Mouse (Mus musculus) midbrain, embryonic 14.5 days (tissue): Measurements from ENCODE around the gene Gm27029. TPM values are rescaled to one million over a fixed set of nuclear protein-coding genes. Genes with fewer than 3 reads are reported as not detected.
"Not testable (repeated sequence)": the region's sequence is repeated elsewhere in the genome, so short reads cannot be mapped to it uniquely, and the experiment has no call there.

Experiments used
- ATAC-seq: fragments of 200-750 bp; cut with Nextera tagmentation; 2 replicates; pipeline ENCODE4 v1.8.0; 2017; ENCODE audit warnings: moderate number of reproducible peaks, moderate library complexity; ENCODE audit not compliant: low FRiP score, low TSS enrichment
- DNase-seq: peaks from one replicate; pipeline ENCODE4 v3.0.0-alpha.2; 2015
- H3K27ac ChIP-seq: fragments of 300-500 bp; sonication (generic); replicated peaks from 2 replicates; pipeline ENCODE4 v1.5.1; 2014; ENCODE audit warnings: mild to moderate bottlenecking, low read depth, low read length, moderate library complexity
- H3K27me3 ChIP-seq: fragments of 300-500 bp; sonication (generic); 2 replicates; pipeline ENCODE4 v1.6.1; 2014; ENCODE audit warnings: low read length, control low read depth, mixed read lengths; ENCODE audit not compliant: control insufficient read depth, insufficient read depth
- H3K36me3 ChIP-seq: fragments of 300-500 bp; sonication (generic); 2 replicates; pipeline ENCODE4 v1.6.1; 2014; ENCODE audit warnings: low read length, control low read depth; ENCODE audit not compliant: control insufficient read depth, insufficient read depth
- H3K4me1 ChIP-seq: fragments of 300-500 bp; sonication (generic); 2 replicates; pipeline ENCODE4 v1.6.1; 2014; ENCODE audit warnings: mild to moderate bottlenecking, antibody characterized with exemption, low read length, control low read depth; ENCODE audit not compliant: control insufficient read depth, insufficient read depth
- H3K4me2 ChIP-seq: fragments of 300-500 bp; sonication (generic); 2 replicates; pipeline ENCODE4 v1.6.1; 2014; ENCODE audit warnings: mild to moderate bottlenecking, low read length, moderate library complexity
- H3K4me3 ChIP-seq: fragments of 300-500 bp; sonication (generic); replicated peaks from 2 replicates; pipeline ENCODE4 v1.5.1; 2014; ENCODE audit warnings: low read depth, low read length
- H3K9ac ChIP-seq: fragments of 300-500 bp; sonication (generic); replicated peaks from 2 replicates; pipeline ENCODE4 v1.6.1; 2014; ENCODE audit warnings: mild to moderate bottlenecking, low read length, moderate library complexity
- H3K9me3 ChIP-seq: fragments of 300-500 bp; sonication (generic); 2 replicates; pipeline ENCODE4 v1.6.1; 2016; ENCODE audit warnings: low read length, control low read depth, mixed read lengths; ENCODE audit not compliant: control insufficient read depth
- WGBS: fragments of 180-500 bp; shearing (Covaris S2); extraction: QIAGEN DNeasy Blood & Tissue Kit; methylation state at CpG from one replicate; pipeline ENCODE4 v1.1.7; 2014; 5-methylcytosine and 5-hydroxymethylcytosine counted together
- polyA plus RNA-seq: library from polyadenylated mRNA; unstranded; fragments of >200 nt; fragmentation: Nextera tagmentation; extraction: Ambion mirVana; gene quantifications from 2 replicates; pipeline ENCODE4 v1.2.1, GENCODE M21; 2014

The Gm27029 gene
- polyA plus RNA-seq, 1 experiment from 2014 or later: 7.6 TPM

GRCm38 (mm10) chr11:101467477-101468262 is 43.1 kb upstream of the Gm27029 start:
- Histone ChIP-seq H3K4me1 (peaks cover 37% of the 10 kb centered on the region), H3K9me3 (no peaks in the 10 kb centered on the region)
- WGBS: under 1% methylated on average over 54 of the region's 54 CpGs

GRCm38 (mm10) chr11:101466552-101466950 is 42.0 kb upstream of the Gm27029 start:
- not testable (repeated sequence) for H3K9ac ChIP-seq

More at GRCm38 (mm10) chr11:101467477-101468262, 43.1 kb upstream of the Gm27029 start:
- DNase-seq: peak; percentile 91
- no peaks in the 10 kb centered on the region for H3K27me3 ChIP-seq
- peak overlapping the region; percentile 79 for H3K9ac ChIP-seq
- peak overlapping the region; percentile 77 for H3K4me2 ChIP-seq
- peak overlapping the region; percentile 81 for H3K4me3 ChIP-seq
- H3K27ac ChIP-seq: peak overlapping the region; percentile 85
- H3K36me3 ChIP-seq: peaks cover 13% of the 10 kb centered on the region
- ATAC-seq: peak; percentile 77

GRCm38 (mm10) chr11:101465869-101466551 is 41.4 kb upstream of the Gm27029 start, which contains the start of gene Vat1:
Vat1 (minus strand) TSS chr11:101466230.
- H3K4me3 ChIP-seq: peak within 1 kb of the TSS; percentile 98
- no peaks in the 10 kb centered on the region for H3K27me3 ChIP-seq
- peak within 1 kb of the TSS; percentile 90 for H3K9ac ChIP-seq
- peak within 1 kb of the TSS; percentile 77 for H3K4me2 ChIP-seq
- WGBS: 1% methylated on average over 60 of the region's 60 CpGs
- peak within 1 kb of the TSS; percentile 91 for H3K27ac ChIP-seq
- DNase-seq (peak; percentile 90), ATAC-seq (peak; percentile 62)
- H3K36me3 ChIP-seq: peaks cover 27% of the 10 kb centered on the region
- peaks cover 45% of the 10 kb centered on the region for H3K4me1 ChIP-seq
- no peaks in the 10 kb centered on the region for H3K9me3 ChIP-seq

More at GRCm38 (mm10) chr11:101466552-101466950, 42.0 kb upstream of the Gm27029 start:
- not testable (repeated sequence) for H3K27ac ChIP-seq, DNase-seq, ATAC-seq, H3K9me3 ChIP-seq, H3K27me3 ChIP-seq
- H3K4me3 ChIP-seq: peak overlapping the region; percentile 98
- H3K36me3 ChIP-seq: peaks cover 24% of the 10 kb centered on the region
- WGBS: 57% methylated on average over 5 of the region's 5 CpGs
- peaks cover 45% of the 10 kb centered on the region for H3K4me1 ChIP-seq
- H3K4me2 ChIP-seq: peak overlapping the region; percentile 76

GRCm38 (mm10) chr11:101465101-101465868 is 40.7 kb upstream of the Gm27029 start:
- DNase-seq (peak; percentile 84), ATAC-seq (peak; percentile 41)
- Histone ChIP-seq H3K9ac (peak overlapping the region; percentile 90), H3K36me3 (peaks cover 27% of the 10 kb centered on the region), H3K27me3 (no peaks in the 10 kb centered on the region), H3K4me2 (peak overlapping the region; percentile 76), H3K9me3 (no peaks in the 10 kb centered on the region), H3K4me3 (peak overlapping the region; percentile 98), H3K27ac (peak overlapping the region; percentile 91), H3K4me1 (peaks cover 45% of the 10 kb centered on the region)
- WGBS: 1% methylated on average over 51 of the region's 51 CpGs

GRCm38 (mm10) chr11:101464211-101465100 is 39.9 kb upstream of the Gm27029 start, which contains the start of gene Rnd2:
Rnd2 (plus strand) TSS chr11:101464999.
- Histone ChIP-seq H3K4me2 (peak within 1 kb of the TSS; percentile 76), H3K4me1 (peaks cover 45% of the 10 kb centered on the region), H3K9ac (peak within 1 kb of the TSS; percentile 90), H3K9me3 (no peaks in the 10 kb centered on the region), H3K27me3 (no peaks in the 10 kb centered on the region), H3K4me3 (peak within 1 kb of the TSS; percentile 98), H3K36me3 (peaks cover 35% of the 10 kb centered on the region), H3K27ac (peak within 1 kb of the TSS; percentile 91)
- DNase-seq (no peak), ATAC-seq (no peak)
- 17% methylated on average over 12 of the region's 12 CpGs for WGBS

DNA sequence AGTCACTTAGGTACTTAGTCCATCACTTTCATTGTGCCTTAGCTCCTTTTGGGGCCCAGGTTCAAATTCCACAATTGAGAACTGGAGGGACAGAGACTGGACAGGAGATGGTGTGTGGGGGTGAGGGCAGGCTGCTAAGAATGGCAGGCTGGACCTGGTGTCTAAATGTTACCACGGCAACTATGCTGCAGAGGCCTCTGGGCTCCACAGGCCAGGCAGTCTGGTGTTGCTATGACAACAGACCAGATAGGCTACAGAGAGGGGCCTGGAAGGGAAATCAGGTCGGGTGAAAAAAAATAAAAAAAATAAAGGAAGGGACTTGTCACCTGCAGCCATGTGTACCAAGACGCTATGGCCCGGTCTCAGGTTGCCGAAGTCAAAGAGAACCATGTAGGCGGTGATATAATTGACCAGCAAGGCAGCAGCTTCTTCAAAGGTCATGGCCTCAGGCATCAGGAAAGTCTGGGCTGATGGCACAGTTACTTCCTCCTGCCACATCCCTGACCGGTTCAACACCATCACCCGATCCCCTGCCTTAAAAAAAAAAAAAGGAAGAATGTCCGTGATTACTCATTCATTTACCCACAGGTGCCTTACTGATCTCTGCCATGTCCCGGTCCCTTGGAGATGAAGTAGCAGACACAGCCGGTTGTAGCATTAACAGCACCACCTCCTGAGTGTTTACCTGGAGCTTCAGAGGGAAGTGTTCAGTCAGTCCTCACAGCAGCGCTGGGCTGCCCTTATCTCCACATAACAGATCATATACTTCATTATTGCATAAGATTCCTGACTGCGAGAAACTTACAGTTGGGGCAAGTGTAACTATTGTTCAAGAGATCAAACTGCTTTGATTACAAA is 38.2 kb upstream of the Gm27029 start:
- 18% methylated on average over 13 of the region's 13 CpGs for WGBS
- Histone ChIP-seq H3K4me2 (peak overlapping the region; percentile 76), H3K9ac (peak overlapping the region; percentile 4; the same call in 1 of the 2 replicates), H3K27me3 (no peaks in the 10 kb centered on the region), H3K36me3 (peaks cover 52% of the 10 kb centered on the region), H3K4me3 (peak overlapping the region; percentile 98), H3K4me1 (peaks cover 39% of the 10 kb centered on the region), H3K9me3 (no peaks in the 10 kb centered on the region), H3K27ac (peak overlapping the region; percentile 52)
- peak; percentile 77 for DNase-seq
- no peak for ATAC-seq

GRCm38 (mm10) chr11:101462141-101462540 is 37.5 kb upstream of the Gm27029 start:
- Histone ChIP-seq H3K4me2 (peak overlapping the region; percentile 76), H3K36me3 (peaks cover 59% of the 10 kb centered on the region), H3K27ac (peak overlapping the region; percentile 52), H3K4me1 (peaks cover 33% of the 10 kb centered on the region), H3K9me3 (no peaks in the 10 kb centered on the region), H3K9ac (0 out of 2 replicates have a peak overlapping the region, but pooled peaks have one; percentile 4), H3K4me3 (no peak overlapping the region), H3K27me3 (no peaks in the 10 kb centered on the region)
- DNase-seq (no peak), ATAC-seq (no peak)
- WGBS: 52% methylated on average over 14 of the region's 14 CpGs
